Mouse (Mus musculus): Measurements from ENCODE around the gene Cdc26. TPM values are rescaled to one million over a fixed set of nuclear protein-coding genes. Genes with fewer than 3 reads are reported as not detected.

Cdc26 gene
- total and polyA plus RNA-seq, 3 experiments, result 78.2 to 258 (median 125) TPM

GRCm38 (mm10) chr4:62427978-62428758 is 19.7 kb upstream of the Cdc26 start:
- Histone ChIP-seq H3K4me2 (ENCODE audit: insufficient read depth, low read depth, poor library complexity, severe bottlenecking) (no peak overlapping the region), H3K36me3 (replicated peaks in 1 of 2; ENCODE audit: control insufficient read depth in 1 of 2, insufficient read depth in 1 of 2, low read length in 1 of 2) (peaks cover 29 to 54% of the 10 kb centered on the region in 2 experiments), H3K9me3 (replicated peaks; ENCODE audit: low read length) (no peaks in the 10 kb centered on the region), H3K4me1 (ENCODE audit: control insufficient read depth in 1 of 2, insufficient read depth in 2 of 2) (peaks cover 8 to 31% of the 10 kb centered on the region in 2 experiments; a peak in 3 of 4 replicates), H3K27me3 (replicated peaks) (no peaks in the 10 kb centered on the region), H3K27ac (ENCODE audit: insufficient read depth, low read depth) (no peak overlapping the region), H3K4me3 (replicated peaks in 1 of 3; ENCODE audit: low read depth in 2 of 3, low read length in 2 of 3, poor library complexity in 1 of 3) (no peak overlapping the region), H3K79me2 (replicated peaks; ENCODE audit: control insufficient read depth, extremely low read depth, insufficient read depth, poor library complexity, severe bottlenecking) (no peaks in the 10 kb centered on the region), H3K9ac (ENCODE audit: insufficient read depth, low read depth) (no peak overlapping the region)
- in situ Hi-C loops (cut with MboI; ENCODE audit: low pct_ligation_motif_present, low pct_unique_long_range_greater_than_20kb, low sequenced_read_pairs), result loop anchor here (5.0 kb wide), 1 partner anchor 79 kb away; no protein-coding TSS in a partner anchor
- TF ChIP-seq TCF12 (IDR thresholded peaks at IDR 0.05; ENCODE audit: low read depth, low read length) (no peak), ZKSCAN1 (IDR thresholded peaks at IDR 0.05; ENCODE audit: borderline replicate concordance, low read depth, low read length) (no peak), UBTF (IDR thresholded peaks at IDR 0.05; ENCODE audit: low read depth, low read length) (no peak), NELFE (IDR thresholded peaks at IDR 0.05; ENCODE audit: low read depth, low read length) (no peak), MAZ (IDR thresholded peaks at IDR 0.05; ENCODE audit: low read depth, low read length) (no peak), POLR2A (IDR thresholded peaks at IDR 0.05; ENCODE audit: low read depth, low read length) (no peak), RAD21 (IDR thresholded peaks at IDR 0.05; ENCODE audit: low read depth, low read length) (no peak), CHD1 (IDR thresholded peaks at IDR 0.05; ENCODE audit: low read depth, low read length) (no peak), SIN3A (IDR thresholded peaks at IDR 0.05; ENCODE audit: low read length) (no peak)
- dilution Hi-C loops (cut with MboI; ENCODE audit: extremely low pct_ligation_motif_present, extremely low pct_unique_long_range_greater_than_20kb, low sequenced_read_pairs), result no loop called here
- DNase-seq (ENCODE audit: extremely low read depth), result no peak

DNA sequence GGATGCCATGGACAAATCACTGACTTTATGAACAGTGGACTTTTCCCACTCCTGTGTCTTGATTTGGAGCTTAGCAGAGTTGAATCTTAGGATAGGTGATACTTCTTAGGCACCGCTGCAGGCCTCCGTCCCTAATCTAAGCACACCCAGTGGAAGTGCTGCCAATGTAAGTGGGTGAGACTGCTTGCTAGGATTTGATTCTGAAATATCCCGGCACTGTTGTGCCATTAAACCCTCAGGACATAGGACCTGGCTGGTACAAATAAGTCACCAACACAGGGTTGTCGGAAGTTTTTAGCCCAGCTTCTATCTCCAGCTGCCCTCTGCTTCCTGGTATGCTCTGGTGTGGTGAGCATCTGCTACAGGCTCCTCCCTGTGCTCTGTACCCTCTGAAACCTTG is 17.4 kb upstream of the Cdc26 start:
- Histone ChIP-seq H3K4me2 (ENCODE audit: insufficient read depth, low read depth, poor library complexity, severe bottlenecking) (no peak overlapping the region), H3K79me2 (replicated peaks; ENCODE audit: control insufficient read depth, extremely low read depth, insufficient read depth, poor library complexity, severe bottlenecking) (no peaks in the 10 kb centered on the region), H3K36me3 (replicated peaks in 1 of 2; ENCODE audit: control insufficient read depth in 1 of 2, insufficient read depth in 1 of 2, low read length in 1 of 2) (peaks cover 50 to 77% of the 10 kb centered on the region in 2 experiments), H3K4me1 (ENCODE audit: control insufficient read depth in 1 of 2, insufficient read depth in 2 of 2) (peaks cover under 1 to 19% of the 10 kb centered on the region in 2 experiments; a peak in 3 of 4 replicates), H3K27me3 (replicated peaks) (no peaks in the 10 kb centered on the region), H3K9ac (ENCODE audit: insufficient read depth, low read depth) (no peak overlapping the region), H3K9me3 (replicated peaks; ENCODE audit: low read length) (no peaks in the 10 kb centered on the region), H3K27ac (ENCODE audit: insufficient read depth, low read depth) (no peak overlapping the region), H3K4me3 (replicated peaks in 1 of 3; ENCODE audit: low read depth in 2 of 3, low read length in 2 of 3, poor library complexity in 1 of 3) (no peak overlapping the region)
- no peak for DNase-seq (ENCODE audit: extremely low read depth)
- dilution Hi-C loops (cut with MboI; ENCODE audit: extremely low pct_ligation_motif_present, extremely low pct_unique_long_range_greater_than_20kb, low sequenced_read_pairs) (no loop called here), in situ Hi-C loops (cut with MboI; ENCODE audit: low pct_ligation_motif_present, low pct_unique_long_range_greater_than_20kb, low sequenced_read_pairs) (loop anchor here (5.0 kb wide), 1 partner anchor 81 kb away; no protein-coding TSS in a partner anchor)
- TF ChIP-seq POLR2A (IDR thresholded peaks at IDR 0.05; ENCODE audit: low read depth, low read length), result no peak; the same call in 1 of the 2 replicates
- TF ChIP-seq MAFK (IDR thresholded peaks at IDR 0.05; ENCODE audit: insufficient replicate concordance, low read length), result no peak
- no peak for TF ChIP-seq PAX5 (IDR thresholded peaks at IDR 0.05; ENCODE audit: low read length)
- TF ChIP-seq SIN3A (IDR thresholded peaks at IDR 0.05; ENCODE audit: low read length), result no peak
- no peak for TF ChIP-seq JUND (conservative IDR thresholded peaks at IDR 0.05; ENCODE audit: low read depth, low read length)
- no peak for TF ChIP-seq CTCF (conservative IDR thresholded peaks at IDR 0.05 in 1 of 2, IDR thresholded peaks at IDR 0.05 in 1 of 2; ENCODE audit: low read depth in 2 of 2, low read length in 2 of 2)
- TF ChIP-seq TBP (conservative IDR thresholded peaks at IDR 0.05; ENCODE audit: low read depth, low read length), result no peak
- no peak for TF ChIP-seq ZMIZ1 (IDR thresholded peaks at IDR 0.05; ENCODE audit: low read depth, low read length)
- TF ChIP-seq RAD21 (IDR thresholded peaks at IDR 0.05; ENCODE audit: low read depth, low read length), result no peak
- TF ChIP-seq POLR2AphosphoS2 (IDR thresholded peaks at IDR 0.05; ENCODE audit: low read depth, low read length), result no peak
- no peak for TF ChIP-seq BHLHE40 (IDR thresholded peaks at IDR 0.05; ENCODE audit: low read depth, low read length)
- no peak for TF ChIP-seq IRF4 (IDR thresholded peaks at IDR 0.05; ENCODE audit: low read depth, low read length)
- no peak for TF ChIP-seq ZNF384 (IDR thresholded peaks at IDR 0.05; ENCODE audit: low read depth, low read length)
- no peak for TF ChIP-seq NELFE (IDR thresholded peaks at IDR 0.05; ENCODE audit: low read depth, low read length)
- TF ChIP-seq CHD2 (IDR thresholded peaks at IDR 0.05; ENCODE audit: low read length), result no peak
- TF ChIP-seq SMC3 (IDR thresholded peaks at IDR 0.05; ENCODE audit: low read depth, low read length), result no peak
